ENCODE assay signal across 8 mouse cellular contexts in the genomic region with DNA sequence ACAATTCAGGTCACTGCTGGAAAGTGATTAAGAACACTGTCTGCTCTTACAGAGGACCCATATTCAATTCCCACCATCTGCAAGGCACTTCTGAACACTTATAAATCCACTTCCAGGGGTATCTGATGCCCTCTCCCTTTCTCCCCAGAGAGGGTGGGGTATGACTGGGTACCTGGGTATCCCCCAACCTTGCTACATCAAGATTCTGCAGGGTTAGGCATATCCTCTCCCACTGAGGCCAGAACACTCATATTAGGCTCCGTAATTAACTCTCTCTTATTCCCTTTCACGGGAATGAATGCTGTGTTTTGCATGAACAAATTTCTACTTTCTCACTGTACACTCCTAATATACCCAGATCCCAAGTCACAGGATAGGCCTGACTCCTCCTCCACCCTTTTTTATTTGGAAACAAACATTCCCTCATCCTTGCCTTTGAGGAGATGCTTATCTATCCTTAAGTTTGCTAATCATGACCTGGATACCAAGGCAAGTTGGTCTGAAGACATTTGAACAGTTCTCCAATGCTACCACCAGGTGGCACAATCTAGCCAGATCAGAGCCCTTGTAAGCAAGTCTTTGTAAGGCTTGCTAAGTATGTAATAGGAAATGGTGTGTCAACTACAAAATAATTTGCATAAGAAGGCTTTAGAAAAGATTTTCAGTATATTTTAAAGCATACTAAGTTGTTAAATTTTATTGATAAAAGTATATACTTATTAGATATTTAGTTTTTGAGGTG.
DNase-seq lines count a peak whose midpoint lies in the region; ATAC-seq lines count a peak whose summit lies in the region.

No protein-coding gene starts in this region.

- H3K9me3 ChIP-seq in heart, embryonic 14.5 days (ENCODE audit: control insufficient read depth, low read length) = no peaks in the 10 kb centered on the region
- H3K9me3 ChIP-seq in embryonic facial prominence, embryonic 11.5 days (replicated peaks; ENCODE audit: control insufficient read depth, low read length) = no peaks in the 10 kb centered on the region
- no peaks in the 10 kb centered on the region for H3K9me3 ChIP-seq in hindbrain, embryonic 13.5 days
- H3K9me3 ChIP-seq in midbrain, embryonic 11.5 days (ENCODE audit: control insufficient read depth, low read length) = no peaks in the 10 kb centered on the region

- no peaks in the 10 kb centered on the region for H3K36me3 ChIP-seq in heart, embryonic 14.5 days (ENCODE audit: control insufficient read depth, insufficient read depth, low read length)
- H3K36me3 ChIP-seq in embryonic facial prominence, embryonic 11.5 days (replicated peaks; ENCODE audit: control insufficient read depth, insufficient read depth, low read depth, low read length) = no peaks in the 10 kb centered on the region
- H3K36me3 ChIP-seq in hindbrain, embryonic 13.5 days = no peaks in the 10 kb centered on the region
- no peaks in the 10 kb centered on the region for H3K36me3 ChIP-seq in midbrain, embryonic 11.5 days (ENCODE audit: control insufficient read depth, insufficient read depth, low read length)

- H3K4me2 ChIP-seq in heart, embryonic 14.5 days (ENCODE audit: low read length) = no peak overlapping the region
- H3K4me2 ChIP-seq in embryonic facial prominence, embryonic 11.5 days (ENCODE audit: low read depth, low read length) = no peak overlapping the region
- H3K4me2 ChIP-seq in hindbrain, embryonic 13.5 days = no peak overlapping the region
- H3K4me2 ChIP-seq in midbrain, embryonic 11.5 days = no peak overlapping the region

- 73% methylated on average over 2 of the region's 2 CpGs for WGBS in heart, embryonic 14.5 days
- WGBS in embryonic facial prominence, embryonic 11.5 days = 79% methylated on average over 2 of the region's 2 CpGs
- WGBS in hindbrain, embryonic 13.5 days = 86% methylated on average over 2 of the region's 2 CpGs
- 100% methylated on average over 2 of the region's 2 CpGs for WGBS in midbrain, embryonic 11.5 days

- no peaks in the 10 kb centered on the region for H3K27me3 ChIP-seq in heart, embryonic 14.5 days (ENCODE audit: control insufficient read depth, insufficient read depth, low read length)
- H3K27me3 ChIP-seq in embryonic facial prominence, embryonic 11.5 days (ENCODE audit: control insufficient read depth, insufficient read depth, low read length) = no peaks in the 10 kb centered on the region
- no peaks in the 10 kb centered on the region for H3K27me3 ChIP-seq in hindbrain, embryonic 13.5 days
- no peaks in the 10 kb centered on the region for H3K27me3 ChIP-seq in midbrain, embryonic 11.5 days (ENCODE audit: control insufficient read depth, insufficient read depth, low read length)

- H3K4me3 ChIP-seq in heart, embryonic 14.5 days (ENCODE audit: control insufficient read depth in 1 of 2, insufficient read depth in 1 of 2, low read depth in 1 of 2, low read length in 2 of 2) = no peak overlapping the region
- no peak overlapping the region for H3K4me3 ChIP-seq in embryonic facial prominence, embryonic 11.5 days (ENCODE audit: low read depth, low read length)
- no peak overlapping the region for H3K4me3 ChIP-seq in hindbrain, embryonic 13.5 days
- no peak overlapping the region for H3K4me3 ChIP-seq in midbrain, embryonic 11.5 days (ENCODE audit: low read depth, low read length)

- H3K27ac ChIP-seq in heart, embryonic 14.5 days (replicated peaks in 1 of 2; ENCODE audit: control insufficient read depth in 1 of 2, insufficient read depth in 1 of 2, low read depth in 2 of 2, low read length in 2 of 2) = no peak overlapping the region
- no peak overlapping the region for H3K27ac ChIP-seq in embryonic facial prominence, embryonic 11.5 days (replicated peaks; ENCODE audit: low read depth, low read length)
- H3K27ac ChIP-seq in hindbrain, embryonic 13.5 days = no peak overlapping the region
- no peak overlapping the region for H3K27ac ChIP-seq in midbrain, embryonic 11.5 days (ENCODE audit: low read depth, low read length)

- no peak for DNase-seq in heart, postnatal 25 days (ENCODE audit: low spot score)
- DNase-seq in adrenal gland, adult (ENCODE audit: inconsistent age in 2 of 2, low spot score in 1 of 2) = peak; percentile 37 to 75
- peak; percentile 75 for DNase-seq in embryonic facial prominence, embryonic 11.5 days (ENCODE audit: low spot score)
- peak; percentile 16 for DNase-seq in layer of hippocampus, adult 9-11 months
- peak; percentile 91 for DNase-seq in midbrain, embryonic 11.5 days (ENCODE audit: low spot score, missing footprints)
- DNase-seq in skeletal muscle tissue, adult 2 months (ENCODE audit: low read depth, low spot score) = peak; percentile 52

- intact Hi-C loops in heart, postnatal 25 days (cut with DNase I) = loop anchor here (5.0 to 10.0 kb wide), 2 partner anchors 383 to 705 kb away; partner anchors contain the start of gene Ghr

- no peak overlapping the region for H3K9ac ChIP-seq in heart, embryonic 14.5 days (ENCODE audit: low read length)
- H3K9ac ChIP-seq in embryonic facial prominence, embryonic 11.5 days (replicated peaks; ENCODE audit: low read length) = no peak overlapping the region
- no peak overlapping the region for H3K9ac ChIP-seq in hindbrain, embryonic 13.5 days
- H3K9ac ChIP-seq in midbrain, embryonic 11.5 days (ENCODE audit: low read length) = no peak overlapping the region

- 0 out of 2 replicates have a peak, but pooled peaks have one; percentile 21 for ATAC-seq in heart, embryonic 14.5 days (ENCODE audit: insufficient number of reproducible peaks, insufficient read depth, low FRiP score, low read depth)
- no peak for ATAC-seq in embryonic facial prominence, embryonic 11.5 days (replicated peaks; ENCODE audit: insufficient number of reproducible peaks, low FRiP score, low TSS enrichment, low read depth)
- peak; percentile 66 for ATAC-seq in hindbrain, embryonic 13.5 days (ENCODE audit: low FRiP score)
- ATAC-seq in midbrain, embryonic 11.5 days (ENCODE audit: low FRiP score) = peak; percentile 64; the same call in 1 of the 2 replicates

- no peaks in the 10 kb centered on the region for H3K4me1 ChIP-seq in heart, embryonic 14.5 days (ENCODE audit: control insufficient read depth in 2 of 2, insufficient read depth in 2 of 2, low read length in 2 of 2)
- H3K4me1 ChIP-seq in embryonic facial prominence, embryonic 11.5 days (ENCODE audit: control insufficient read depth, insufficient read depth, low read length) = no peaks in the 10 kb centered on the region
- H3K4me1 ChIP-seq in hindbrain, embryonic 13.5 days (replicated peaks) = no peaks in the 10 kb centered on the region
- H3K4me1 ChIP-seq in midbrain, embryonic 11.5 days (ENCODE audit: control insufficient read depth, insufficient read depth, low read length) = no peaks in the 10 kb centered on the region
